Mouse (Mus musculus): ENCODE data around the gene Mast4. TPM values are rescaled to one million over a fixed set of nuclear protein-coding genes. Genes with fewer than 3 reads are reported as not detected.
A peak's percentile ranks its signal among the peaks of the same experiment; 100 is the strongest.

The Mast4 gene
- polyA plus RNA-seq, 1 experiment from 2014 or later, result 31.8 TPM

DNA sequence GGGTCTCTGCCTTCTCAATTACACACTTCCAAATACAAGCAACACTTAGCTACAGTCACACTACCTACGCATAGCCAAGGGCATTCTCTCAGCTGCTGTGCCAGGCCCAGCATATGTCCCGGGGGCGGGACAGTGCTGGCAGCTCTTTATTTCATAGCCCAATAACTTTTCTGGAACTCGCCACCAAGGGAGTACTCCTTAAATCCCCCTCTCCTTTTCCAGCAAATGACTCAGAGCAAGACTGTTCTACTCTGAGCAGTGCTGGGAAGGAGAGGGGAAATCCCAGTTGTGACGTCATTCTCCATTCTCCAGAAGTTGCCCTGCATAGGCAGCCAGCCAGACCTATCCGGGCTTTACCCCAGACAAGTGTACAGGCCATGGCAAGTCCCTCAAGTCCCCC is 231.7 kb downstream of the Mast4 start:
- H3K9ac ChIP-seq, result no peak overlapping the region
- no peak for ATAC-seq (ENCODE audit: borderline replicate concordance, extremely low read depth, low FRiP score, low TSS enrichment)
- H3K36me3 ChIP-seq, result no peaks in the 10 kb centered on the region
- H3K9me3 ChIP-seq, result no peaks in the 10 kb centered on the region
- H3K4me1 ChIP-seq, result no peaks in the 10 kb centered on the region
- no peak overlapping the region for H3K4me3 ChIP-seq
- H3K27ac ChIP-seq, result no peak overlapping the region
- no peak overlapping the region for H3K4me2 ChIP-seq
- H3K27me3 ChIP-seq, result no peaks in the 10 kb centered on the region
- 67% methylated on average over 6 of the region's 6 CpGs for WGBS

DNA sequence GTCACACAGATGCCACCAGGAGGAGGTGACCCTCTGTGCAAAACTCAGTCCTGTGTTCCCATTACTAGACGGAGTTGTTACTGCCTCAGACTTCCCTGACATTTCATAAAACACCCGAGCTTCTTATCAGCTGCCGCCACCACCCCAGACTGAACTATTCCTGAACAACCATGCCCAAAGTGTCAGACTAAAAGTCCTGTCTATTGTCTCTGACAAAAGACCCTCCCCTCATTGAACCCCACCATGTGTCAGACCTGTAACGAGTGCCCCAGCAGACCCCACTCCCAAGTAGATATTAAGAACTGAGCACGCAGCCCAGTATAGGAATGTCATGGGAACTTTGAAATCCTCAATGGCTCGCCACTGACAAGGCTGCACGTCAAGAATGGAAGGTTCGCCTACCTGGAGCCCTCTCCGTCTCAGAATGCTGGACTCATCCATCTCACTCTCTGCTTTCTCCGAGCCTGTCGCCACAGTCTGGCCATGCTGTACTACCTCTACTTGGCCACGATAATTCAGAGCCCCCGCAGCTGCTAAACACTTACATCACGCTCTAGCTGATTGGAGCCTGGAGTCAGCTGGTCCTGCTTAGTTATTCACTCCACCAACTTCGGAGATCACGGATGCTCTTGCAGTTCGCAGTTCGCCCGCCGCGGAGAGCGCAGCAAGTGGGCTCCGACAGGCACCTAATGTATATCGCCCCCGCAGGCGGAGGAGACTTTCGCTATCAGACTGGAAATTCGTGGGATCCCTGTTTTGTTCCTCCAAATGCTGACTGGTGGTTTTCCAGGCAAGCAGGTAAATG is 237.7 kb downstream of the Mast4 start:
- Histone ChIP-seq H3K27me3 (0 out of 2 replicates have a peak, but pooled peaks cover 4% of the 10 kb centered on the region), H3K27ac (peak overlapping the region; percentile 50; the same call in 1 of the 2 replicates), H3K4me3 (peak overlapping the region; percentile 50), H3K4me2 (peak overlapping the region; percentile 88), H3K4me1 (0 out of 2 replicates have a peak, but pooled peaks cover 5% of the 10 kb centered on the region), H3K9me3 (no peaks in the 10 kb centered on the region), H3K9ac (peak overlapping the region; percentile 36), H3K36me3 (no peaks in the 10 kb centered on the region)
- WGBS, result 1% methylated on average over 28 of the region's 28 CpGs
- peak; percentile 87; the same call in 1 of the 2 replicates for ATAC-seq (ENCODE audit: borderline replicate concordance, extremely low read depth, low FRiP score, low TSS enrichment)

DNA sequence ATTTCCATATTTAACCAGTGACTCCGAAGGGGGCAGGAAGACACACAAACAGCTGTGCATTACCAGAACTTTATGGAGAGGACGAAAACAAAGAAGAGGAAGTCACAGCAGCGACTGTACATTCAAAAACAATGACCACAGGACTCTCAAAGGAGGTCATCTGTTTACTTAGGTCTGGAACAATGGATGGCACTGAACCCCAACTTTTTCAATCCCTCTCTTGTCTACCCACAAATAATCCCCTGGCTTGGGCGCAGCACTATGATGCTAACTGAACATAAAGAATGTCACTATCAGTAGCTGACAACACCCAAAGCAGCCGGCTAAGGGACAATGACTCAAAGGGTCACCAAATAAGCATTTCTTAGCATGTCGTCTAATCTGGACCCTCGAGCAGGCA is 238.8 kb downstream of the Mast4 start:
- ATAC-seq (ENCODE audit: borderline replicate concordance, extremely low read depth, low FRiP score, low TSS enrichment), result no peak
- H3K36me3 ChIP-seq, result no peaks in the 10 kb centered on the region
- WGBS, result 55% methylated on average over 7 of the region's 7 CpGs
- H3K27me3 ChIP-seq, result 0 out of 2 replicates have a peak, but pooled peaks cover 4% of the 10 kb centered on the region
- no peak overlapping the region for H3K9ac ChIP-seq
- H3K9me3 ChIP-seq, result no peaks in the 10 kb centered on the region
- H3K27ac ChIP-seq, result peak overlapping the region; percentile 61
- H3K4me3 ChIP-seq, result peak overlapping the region; percentile 50
- 0 out of 2 replicates have a peak, but pooled peaks cover 5% of the 10 kb centered on the region for H3K4me1 ChIP-seq
- peak overlapping the region; percentile 88 for H3K4me2 ChIP-seq

DNA sequence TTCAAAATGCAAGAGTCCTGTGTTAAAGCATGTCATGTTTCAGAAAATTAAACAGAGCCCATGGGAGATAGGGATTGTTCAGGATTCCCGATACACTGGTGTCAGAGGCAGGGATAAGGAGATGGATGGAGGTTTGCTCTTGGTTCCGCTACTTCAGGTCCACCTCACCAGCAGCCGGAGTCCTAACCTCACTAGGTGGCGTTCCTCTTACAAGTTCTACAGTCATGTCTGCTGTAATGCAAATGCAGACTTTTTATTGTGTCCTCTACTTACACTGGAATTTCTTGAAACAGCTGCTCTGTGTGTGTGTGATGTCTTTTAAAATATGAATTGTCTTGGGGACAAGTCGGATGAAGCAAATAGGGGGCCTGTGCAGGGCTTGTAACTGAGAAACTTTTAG is 239.7 kb downstream of the Mast4 start:
- H3K9me3 ChIP-seq, result no peaks in the 10 kb centered on the region
- H3K27ac ChIP-seq, result 0 out of 2 replicates have a peak overlapping the region, but pooled peaks have one; percentile 37
- H3K27me3 ChIP-seq, result 0 out of 2 replicates have a peak, but pooled peaks cover 4% of the 10 kb centered on the region
- 0 out of 2 replicates have a peak, but pooled peaks cover 5% of the 10 kb centered on the region for H3K4me1 ChIP-seq
- no peaks in the 10 kb centered on the region for H3K36me3 ChIP-seq
- 53% methylated on average over 5 of the region's 5 CpGs for WGBS
- no peak for ATAC-seq (ENCODE audit: borderline replicate concordance, extremely low read depth, low FRiP score, low TSS enrichment)
- peak overlapping the region; percentile 88; the same call in 1 of the 2 replicates for H3K4me2 ChIP-seq
- no peak overlapping the region for H3K4me3 ChIP-seq
- H3K9ac ChIP-seq, result no peak overlapping the region

DNA sequence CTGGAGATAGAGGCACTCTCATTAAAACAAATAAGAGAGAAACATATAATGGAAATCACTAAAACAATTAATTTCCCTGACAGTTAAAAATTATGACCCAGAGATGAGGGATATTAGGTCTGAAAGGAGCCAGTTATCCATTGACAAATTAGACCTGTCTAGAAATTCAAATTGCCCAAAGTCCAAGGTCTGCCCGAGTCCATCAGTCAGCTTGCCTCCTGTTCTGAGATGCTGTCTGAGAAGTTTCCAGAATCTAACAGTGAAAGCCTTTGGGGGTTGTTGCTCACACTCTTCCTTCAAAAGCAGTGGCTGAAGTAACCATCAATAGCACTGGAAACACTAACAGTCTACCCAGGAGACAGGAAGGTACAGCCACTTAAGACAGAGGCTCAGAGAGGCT is 240.6 kb downstream of the Mast4 start:
- Histone ChIP-seq H3K9ac (no peak overlapping the region), H3K9me3 (no peaks in the 10 kb centered on the region), H3K4me1 (0 out of 2 replicates have a peak, but pooled peaks cover 5% of the 10 kb centered on the region), H3K27me3 (0 out of 2 replicates have a peak, but pooled peaks cover 4% of the 10 kb centered on the region), H3K36me3 (no peaks in the 10 kb centered on the region), H3K27ac (no peak overlapping the region), H3K4me2 (no peak overlapping the region), H3K4me3 (no peak overlapping the region)
- ATAC-seq (ENCODE audit: borderline replicate concordance, extremely low read depth, low FRiP score, low TSS enrichment), result no peak
- WGBS, result 74% methylated on average over 1 of the region's 1 CpGs

DNA sequence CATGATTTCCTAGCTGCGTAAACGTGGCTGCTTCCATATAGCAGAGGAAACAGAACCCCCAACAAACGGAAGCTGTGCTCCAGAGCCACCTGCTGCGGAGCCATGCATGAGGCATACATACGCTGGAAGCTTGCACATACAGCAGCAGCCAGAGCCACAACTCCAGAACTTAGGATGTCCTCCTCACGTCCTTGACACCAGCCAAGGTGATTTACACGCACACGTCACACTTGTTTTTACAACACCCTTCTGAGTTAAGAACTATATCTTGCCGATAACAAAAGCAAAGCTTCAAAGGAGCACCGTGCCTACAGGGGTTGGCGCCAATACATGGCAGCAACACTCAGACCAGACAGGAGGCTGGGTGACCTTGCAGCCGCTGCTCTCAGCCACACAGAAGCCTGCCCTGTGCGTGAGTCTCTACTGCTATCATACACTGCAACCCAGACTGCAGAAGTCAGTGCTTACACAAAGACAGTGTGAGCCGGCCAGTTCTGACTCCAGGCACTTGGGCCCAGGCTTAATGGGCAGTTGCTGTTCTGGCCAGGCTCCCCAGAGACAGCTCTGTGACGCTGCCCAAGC is 248.7 kb downstream of the Mast4 start:
- no peak overlapping the region for H3K9ac ChIP-seq
- WGBS, result 40% methylated on average over 15 of the region's 15 CpGs
- H3K27me3 ChIP-seq, result no peaks in the 10 kb centered on the region
- no peak overlapping the region for H3K27ac ChIP-seq
- H3K4me2 ChIP-seq, result no peak overlapping the region
- ATAC-seq (ENCODE audit: borderline replicate concordance, extremely low read depth, low FRiP score, low TSS enrichment), result no peak
- H3K9me3 ChIP-seq, result no peaks in the 10 kb centered on the region
- no peaks in the 10 kb centered on the region for H3K4me1 ChIP-seq
- H3K4me3 ChIP-seq, result no peak overlapping the region
- H3K36me3 ChIP-seq, result no peaks in the 10 kb centered on the region

DNA sequence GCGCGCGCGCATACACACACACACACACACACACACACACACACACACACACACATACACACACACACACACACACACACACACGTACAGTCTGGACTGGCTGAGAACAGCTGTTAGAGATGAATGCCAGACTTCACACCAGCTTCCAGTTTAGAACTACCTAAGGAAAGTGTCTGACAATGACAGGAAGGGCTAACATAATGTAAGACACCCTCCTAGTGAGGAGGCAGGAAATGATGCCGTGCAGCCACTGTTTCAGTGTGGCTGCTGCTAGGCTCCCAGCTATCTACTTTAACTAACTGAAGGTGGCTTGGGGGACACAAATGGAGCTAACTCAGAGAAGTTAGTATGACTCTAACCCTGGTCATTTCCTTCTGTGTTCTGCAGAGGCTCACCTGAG is 251.4 kb downstream of the Mast4 start:
- H3K9ac ChIP-seq, result no peak overlapping the region
- no peak overlapping the region for H3K4me2 ChIP-seq
- no peaks in the 10 kb centered on the region for H3K4me1 ChIP-seq
- WGBS, result 38% methylated on average over 2 of the region's 6 CpGs
- no peaks in the 10 kb centered on the region for H3K27me3 ChIP-seq
- no peaks in the 10 kb centered on the region for H3K9me3 ChIP-seq
- no peak overlapping the region for H3K4me3 ChIP-seq
- H3K36me3 ChIP-seq, result no peaks in the 10 kb centered on the region
- no peak for ATAC-seq (ENCODE audit: borderline replicate concordance, extremely low read depth, low FRiP score, low TSS enrichment)
- H3K27ac ChIP-seq, result no peak overlapping the region

DNA sequence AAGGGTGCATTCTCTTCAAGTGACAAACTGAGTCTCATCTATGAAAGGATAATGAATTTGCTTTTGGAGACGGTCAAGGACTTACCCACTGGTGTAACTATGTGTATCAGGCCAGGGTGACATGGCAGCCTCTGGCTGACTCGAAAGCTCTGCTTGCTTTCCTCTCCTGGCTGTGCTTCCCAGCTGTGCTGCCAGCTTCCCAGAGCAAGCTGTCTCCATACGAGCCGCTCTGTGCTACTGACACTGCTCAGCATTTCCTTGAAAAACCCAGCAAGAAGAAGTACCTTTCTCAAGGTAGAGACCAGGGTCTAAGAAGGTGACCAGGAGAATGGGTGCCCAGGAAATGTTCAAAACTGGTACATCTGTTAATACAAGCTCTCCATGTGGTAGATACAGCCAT is 254.5 kb downstream of the Mast4 start:
- 52% methylated on average over 4 of the region's 4 CpGs for WGBS
- no peaks in the 10 kb centered on the region; the same call in 1 of the 2 replicates for H3K27me3 ChIP-seq
- H3K36me3 ChIP-seq, result no peaks in the 10 kb centered on the region
- no peak overlapping the region for H3K4me2 ChIP-seq
- no peak overlapping the region for H3K9ac ChIP-seq
- H3K4me3 ChIP-seq, result no peak overlapping the region
- no peaks in the 10 kb centered on the region for H3K4me1 ChIP-seq
- no peak overlapping the region for H3K27ac ChIP-seq
- no peaks in the 10 kb centered on the region for H3K9me3 ChIP-seq
- no peak for ATAC-seq (ENCODE audit: borderline replicate concordance, extremely low read depth, low FRiP score, low TSS enrichment)

DNA sequence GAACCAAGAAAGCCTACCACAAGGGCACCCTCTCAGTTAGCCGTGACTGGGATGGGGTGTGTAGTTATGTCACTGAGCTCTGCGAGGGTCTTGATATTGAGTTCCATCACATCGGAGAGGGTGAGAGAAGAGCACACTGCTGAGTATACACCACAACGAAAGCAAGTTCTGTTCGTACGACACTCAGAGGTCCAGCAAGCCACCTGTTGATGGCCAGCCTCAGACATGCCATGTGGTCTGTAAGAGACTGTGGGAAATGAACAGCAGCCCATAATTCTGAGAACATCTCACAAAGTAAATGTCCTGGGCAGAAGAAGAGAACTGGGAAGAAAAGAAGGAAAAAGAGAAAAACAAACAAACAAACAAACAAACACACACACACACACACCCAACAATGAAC is 255.5 kb downstream of the Mast4 start:
- no peak overlapping the region for H3K4me2 ChIP-seq
- no peak for ATAC-seq (ENCODE audit: borderline replicate concordance, extremely low read depth, low FRiP score, low TSS enrichment)
- no peaks in the 10 kb centered on the region; the same call in 1 of the 2 replicates for H3K27me3 ChIP-seq
- no peak overlapping the region for H3K27ac ChIP-seq
- no peaks in the 10 kb centered on the region for H3K4me1 ChIP-seq
- no peak overlapping the region for H3K4me3 ChIP-seq
- no peaks in the 10 kb centered on the region for H3K36me3 ChIP-seq
- 79% methylated on average over 6 of the region's 6 CpGs for WGBS
- no peaks in the 10 kb centered on the region for H3K9me3 ChIP-seq
- no peak overlapping the region for H3K9ac ChIP-seq

DNA sequence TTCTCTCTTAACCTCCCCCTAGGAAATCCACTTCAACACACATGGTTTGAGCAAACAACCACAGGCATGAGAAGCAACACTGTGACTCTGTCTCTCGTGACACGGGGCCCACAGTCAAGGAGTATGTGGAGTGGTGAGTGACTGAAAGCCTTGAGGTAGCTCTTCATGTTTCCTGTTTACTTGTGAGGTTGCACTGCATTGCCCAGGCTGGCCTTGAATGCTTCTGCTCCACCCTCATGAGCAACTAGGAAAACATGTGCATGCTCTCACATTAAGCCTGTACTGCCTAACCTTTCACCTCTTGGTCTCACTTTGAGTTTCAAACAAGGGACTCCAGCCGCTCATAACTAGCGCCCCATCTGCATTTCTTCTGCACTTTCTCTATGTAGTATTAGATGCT is 260.8 kb downstream of the Mast4 start:
- Histone ChIP-seq H3K4me1 (no peaks in the 10 kb centered on the region), H3K27me3 (no peaks in the 10 kb centered on the region; the same call in 1 of the 2 replicates), H3K9ac (no peak overlapping the region), H3K36me3 (no peaks in the 10 kb centered on the region), H3K4me2 (no peak overlapping the region), H3K9me3 (no peaks in the 10 kb centered on the region), H3K4me3 (no peak overlapping the region), H3K27ac (no peak overlapping the region)
- ATAC-seq (ENCODE audit: borderline replicate concordance, extremely low read depth, low FRiP score, low TSS enrichment), result no peak
- 52% methylated on average over 4 of the region's 4 CpGs for WGBS

DNA sequence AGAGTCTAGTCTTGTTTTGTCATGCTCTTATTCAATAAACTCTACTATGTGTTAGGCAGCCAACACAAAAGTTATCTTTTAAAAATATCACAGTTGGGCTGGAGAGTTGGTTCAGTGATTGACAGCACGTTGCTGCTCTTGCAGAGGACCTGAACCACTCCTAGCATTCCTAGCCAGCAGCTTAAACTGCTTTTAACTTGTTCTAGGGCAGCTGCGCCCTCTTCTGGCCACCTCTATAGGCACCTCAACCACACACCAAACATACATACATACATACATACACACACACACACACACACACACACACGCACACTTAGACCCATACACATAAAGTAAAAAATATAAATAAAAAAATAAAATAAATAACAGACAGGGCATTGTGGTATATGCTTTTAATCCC is 262.5 kb downstream of the Mast4 start:
- H3K27me3 ChIP-seq, result no peaks in the 10 kb centered on the region
- no peak overlapping the region for H3K4me2 ChIP-seq
- H3K4me1 ChIP-seq, result 0 out of 2 replicates have a peak, but pooled peaks cover 4% of the 10 kb centered on the region
- no peaks in the 10 kb centered on the region for H3K9me3 ChIP-seq
- H3K9ac ChIP-seq, result no peak overlapping the region
- no peak overlapping the region for H3K27ac ChIP-seq
- H3K4me3 ChIP-seq, result no peak overlapping the region
- H3K36me3 ChIP-seq, result no peaks in the 10 kb centered on the region
- 69% methylated on average over 3 of the region's 3 CpGs for WGBS
- no peak for ATAC-seq (ENCODE audit: borderline replicate concordance, extremely low read depth, low FRiP score, low TSS enrichment)

DNA sequence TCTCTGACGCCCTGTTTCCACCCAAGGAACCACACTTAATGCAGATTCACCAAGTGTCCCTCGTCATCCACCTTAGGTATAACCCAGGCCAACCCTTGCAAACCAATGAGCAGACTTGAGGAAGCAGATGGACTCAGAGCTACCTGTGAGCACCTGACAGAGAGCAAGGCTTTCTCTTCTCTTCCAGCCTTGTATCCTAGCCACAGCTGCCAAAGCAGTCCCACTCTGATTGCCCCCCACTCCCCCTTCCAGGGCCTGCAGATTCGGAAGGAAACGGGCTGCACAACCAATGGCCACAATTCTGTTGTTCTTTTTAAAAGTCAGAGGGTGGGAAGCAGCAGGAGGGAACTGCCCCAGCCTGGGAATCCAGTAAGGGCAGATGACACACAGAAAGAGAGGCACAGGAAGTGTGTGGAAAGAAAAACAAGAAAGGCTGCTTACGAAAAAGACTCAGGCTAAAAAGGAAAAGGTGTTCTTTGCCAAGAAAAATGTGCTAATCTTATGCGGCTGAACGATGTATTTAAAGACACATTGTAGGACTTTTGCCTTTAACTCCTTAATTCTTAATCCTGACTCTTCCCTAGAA is 266.6 kb downstream of the Mast4 start:
- no peak overlapping the region for H3K9ac ChIP-seq
- H3K27ac ChIP-seq, result no peak overlapping the region
- H3K4me1 ChIP-seq, result 0 out of 2 replicates have a peak, but pooled peaks cover 4% of the 10 kb centered on the region
- 33% methylated on average over 7 of the region's 7 CpGs for WGBS
- no peak overlapping the region for H3K4me3 ChIP-seq
- H3K27me3 ChIP-seq, result no peaks in the 10 kb centered on the region
- no peaks in the 10 kb centered on the region for H3K36me3 ChIP-seq
- H3K9me3 ChIP-seq, result no peaks in the 10 kb centered on the region
- ATAC-seq (ENCODE audit: borderline replicate concordance, extremely low read depth, low FRiP score, low TSS enrichment), result no peak
- no peak overlapping the region for H3K4me2 ChIP-seq
